In genomic region chr9:100736646-100737031, GRCm38 (mm10) we compare ENCODE assay signal across 18 mouse cellular contexts.
A peak's percentile ranks its signal among the peaks of the same experiment; 100 is the strongest.
DNase-seq lines count a peak whose midpoint lies in the region; ATAC-seq and TF ChIP-seq lines count a peak whose summit lies in the region.
"Had no signal": no experiment of that assay in that cellular context is flagged by ENCODE, and none has a peak within 500 bp of the region (broad histone marks: within the 10 kb centered on the region; RNA-seq: fewer than 3 reads in every experiment).

No protein-coding gene starts in this region.

- ATAC-seq in liver, embryonic 14.5 days (ENCODE audit: insufficient read depth) = peak; percentile 77
- no peak for ATAC-seq in CD4-positive, CD25-positive, alpha-beta regulatory T cell, adult 4 months

- DNase-seq in retina, embryonic 14.5 days (ENCODE audit: low spot score) = peak; percentile 5
- no peak for DNase-seq in retina, postnatal 1 day
- DNase-seq in c-Kit-positive CD71-negative TER-119-negative erythroid progenitor cells, embryonic 14.5 days (ENCODE audit: low read depth) = peak; percentile 9
- peak in 1 of 3 experiments; percentile 12 for DNase-seq in liver, embryonic 14.5 days (ENCODE audit: low read depth in 3 of 3, low spot score in 3 of 3)
- no peak for DNase-seq in adrenal gland, postnatal 14 days
- DNase-seq in hindbrain, embryonic 10.5 days (ENCODE audit: low spot score) = no peak
- DNase-seq: adrenal gland, adult 8-10 months; cerebellum, adult 9-11 months; kidney, adult 11 months; kidney, postnatal 14 days; spleen, adult 18-20 months had no signal

- no peaks in the 10 kb centered on the region for H3K9me3 ChIP-seq in liver, embryonic 14.5 days (ENCODE audit: control insufficient read depth, low read length)
- no peaks in the 10 kb centered on the region for H3K9me3 ChIP-seq in hindbrain, embryonic 10.5 days
- H3K9me3 ChIP-seq: heart, embryonic 15.5 days; hindbrain, embryonic 12.5 days; limb, embryonic 15.5 days; neural tube, embryonic 13.5 days; stomach, embryonic 15.5 days had no signal

- H3K4me1 ChIP-seq in liver, embryonic 14.5 days (replicated peaks; ENCODE audit: control insufficient read depth in 2 of 2, insufficient read depth in 2 of 2, low read length in 1 of 2) = peaks cover 11 to 15% of the 10 kb centered on the region in 2 experiments
- peaks cover 10% of the 10 kb centered on the region for H3K4me1 ChIP-seq in hindbrain, embryonic 10.5 days (replicated peaks)
- H3K4me1 ChIP-seq: hindbrain, embryonic 12.5 days; limb, embryonic 15.5 days; neural tube, embryonic 13.5 days had no signal

- no peak for TF ChIP-seq EP300 in liver, embryonic 14.5 days (IDR thresholded peaks at IDR 0.05; ENCODE audit: low read depth)

- H3K4me3 ChIP-seq in liver, embryonic 14.5 days (ENCODE audit: insufficient read depth in 1 of 2, low read depth in 2 of 2, low read length in 2 of 2) = no peak overlapping the region
- no peak overlapping the region for H3K4me3 ChIP-seq in hindbrain, embryonic 10.5 days
- H3K4me3 ChIP-seq: heart, embryonic 15.5 days; hindbrain, embryonic 12.5 days; limb, embryonic 15.5 days; neural tube, embryonic 13.5 days; stomach, embryonic 15.5 days had no signal

- H3K36me3 ChIP-seq in liver, embryonic 14.5 days (replicated peaks; ENCODE audit: control insufficient read depth, insufficient read depth, low read depth) = no peaks in the 10 kb centered on the region
- H3K36me3 ChIP-seq in hindbrain, embryonic 10.5 days = no peaks in the 10 kb centered on the region
- H3K36me3 ChIP-seq: heart, embryonic 15.5 days; hindbrain, embryonic 12.5 days; neural tube, embryonic 13.5 days; stomach, embryonic 15.5 days had no signal

- H3K9ac ChIP-seq in liver, embryonic 14.5 days (replicated peaks) = no peak overlapping the region
- H3K9ac ChIP-seq: heart, embryonic 15.5 days; hindbrain, embryonic 12.5 days; limb, embryonic 15.5 days; neural tube, embryonic 13.5 days; stomach, embryonic 15.5 days had no signal

- no peaks in the 10 kb centered on the region for H3K27me3 ChIP-seq in liver, embryonic 14.5 days (ENCODE audit: control insufficient read depth, insufficient read depth, low read length)
- no peaks in the 10 kb centered on the region for H3K27me3 ChIP-seq in hindbrain, embryonic 10.5 days (ENCODE audit: insufficient read depth, poor library complexity, severe bottlenecking)
- H3K27me3 ChIP-seq: heart, embryonic 15.5 days; hindbrain, embryonic 12.5 days; limb, embryonic 15.5 days; neural tube, embryonic 13.5 days; stomach, embryonic 15.5 days had no signal

- TF ChIP-seq CTCF in liver, embryonic 14.5 days (IDR thresholded peaks at IDR 0.05; ENCODE audit: low read depth) = 0 out of 2 replicates have a peak, but pooled peaks have one; percentile 14

- peak overlapping the region; percentile 47 for H3K4me2 ChIP-seq in liver, embryonic 14.5 days (ENCODE audit: low read depth)
- H3K4me2 ChIP-seq: heart, embryonic 15.5 days; hindbrain, embryonic 12.5 days; limb, embryonic 15.5 days; neural tube, embryonic 13.5 days; stomach, embryonic 15.5 days had no signal

- peak overlapping the region; percentile 54 for H3K27ac ChIP-seq in liver, embryonic 14.5 days
- H3K27ac ChIP-seq in hindbrain, embryonic 10.5 days = no peak overlapping the region
- H3K27ac ChIP-seq: heart, embryonic 15.5 days; hindbrain, embryonic 12.5 days; limb, embryonic 15.5 days; macrophage; neural tube, embryonic 13.5 days; stomach, embryonic 15.5 days had no signal

Comparison
In these comparisons a context has a peak if more than half of its experiments do, and no peak if none do; other contexts are left out.
1. DNase-seq: peak in retina, embryonic 14.5 days (single experiment) and c-Kit-positive CD71-negative TER-119-negative erythroid progenitor cells, embryonic 14.5 days (single experiment); none in retina, postnatal 1 day (single experiment), adrenal gland, postnatal 14 days (single experiment) and hindbrain, embryonic 10.5 days (single experiment).